Comparison of ENCODE assay signal across 11 mouse cellular contexts in genomic region chr8:45614610-45615009, GRCm38 (mm10).
DNase-seq lines count a peak whose midpoint lies in the region; ATAC-seq lines count a peak whose summit lies in the region.
"Had no signal": no experiment of that assay in that cellular context is flagged by ENCODE, and none has a peak within 500 bp of the region (broad histone marks: within the 10 kb centered on the region; RNA-seq: fewer than 3 reads in every experiment).

No protein-coding gene starts in this region.

- DNase-seq in heart, postnatal 4 days = no peak
- peak; percentile 48 for DNase-seq in kidney, adult 9 months
- DNase-seq in lung, postnatal 10 days = peak; percentile 54
- no peak for DNase-seq in spleen, postnatal 36 days (ENCODE audit: low spot score in 2 of 2)
- no peak for DNase-seq in spleen, postnatal 14 days (ENCODE audit: low spot score in 2 of 2)
- DNase-seq: cerebellum, postnatal 10 days had no signal

- no peak overlapping the region for H3K4me3 ChIP-seq in heart, embryonic 15.5 days
- no peak overlapping the region for H3K4me3 ChIP-seq in intestine, embryonic 15.5 days (replicated peaks)
- H3K4me3 ChIP-seq: hindbrain, embryonic 12.5 days had no signal

- no peaks in the 10 kb centered on the region for H3K9me3 ChIP-seq in heart, embryonic 15.5 days (replicated peaks)
- H3K9me3 ChIP-seq in intestine, embryonic 15.5 days = no peaks in the 10 kb centered on the region
- H3K9me3 ChIP-seq: hindbrain, embryonic 12.5 days had no signal

- H3K9ac ChIP-seq in heart, embryonic 15.5 days = no peak overlapping the region
- no peak overlapping the region for H3K9ac ChIP-seq in intestine, embryonic 15.5 days
- H3K9ac ChIP-seq: hindbrain, embryonic 12.5 days had no signal

- peaks cover 18% of the 10 kb centered on the region for H3K4me1 ChIP-seq in heart, embryonic 15.5 days (replicated peaks)
- 0 out of 2 replicates have a peak, but pooled peaks cover 3% of the 10 kb centered on the region for H3K4me1 ChIP-seq in intestine, embryonic 15.5 days (replicated peaks)

- no peaks in the 10 kb centered on the region for H3K27me3 ChIP-seq in heart, embryonic 15.5 days
- no peaks in the 10 kb centered on the region for H3K27me3 ChIP-seq in intestine, embryonic 15.5 days (replicated peaks)
- H3K27me3 ChIP-seq: CH12.LX; hindbrain, embryonic 12.5 days had no signal

- H3K4me2 ChIP-seq in heart, embryonic 15.5 days = peak overlapping the region; percentile 39
- H3K4me2 ChIP-seq in intestine, embryonic 15.5 days (replicated peaks) = peak overlapping the region; percentile 41; the same call in 1 of the 2 replicates
- H3K4me2 ChIP-seq: liver, embryonic 11.5 days had no signal

- H3K27ac ChIP-seq in heart, embryonic 15.5 days = 0 out of 2 replicates have a peak overlapping the region, but pooled peaks have one; percentile 0
- H3K27ac ChIP-seq in intestine, embryonic 15.5 days = no peak overlapping the region
- H3K27ac ChIP-seq: hindbrain, embryonic 12.5 days had no signal

- ATAC-seq in heart, embryonic 15.5 days (replicated peaks; ENCODE audit: insufficient number of reproducible peaks, insufficient read depth, low FRiP score, low read depth) = no peak
- peak; percentile 67 for ATAC-seq in intestine, embryonic 15.5 days

- no peaks in the 10 kb centered on the region for H3K36me3 ChIP-seq in heart, embryonic 15.5 days
- no peaks in the 10 kb centered on the region for H3K36me3 ChIP-seq in intestine, embryonic 15.5 days
- H3K36me3 ChIP-seq: hindbrain, embryonic 12.5 days had no signal

- WGBS in heart, embryonic 15.5 days = 49% methylated on average over 5 of the region's 5 CpGs
- WGBS in intestine, embryonic 15.5 days = 28% methylated on average over 5 of the region's 5 CpGs

Comparison
In these comparisons a context has a peak if more than half of its experiments do, and no peak if none do; other contexts are left out.
1. DNase-seq: peak in kidney, adult 9 months (single experiment) and lung, postnatal 10 days (single experiment); none in heart, postnatal 4 days (single experiment), spleen, postnatal 36 days (0 of 2) and spleen, postnatal 14 days (0 of 2).